Mouse (Mus musculus) C2C12 (cell line): ENCODE measurements around the gene Rad51b.

Source experiments
- CEBPB ChIP-seq: IDR thresholded peaks from one replicate; pipeline ENCODE4 v1.6.1; 2011; ENCODE audit warnings: low read depth, mild to moderate bottlenecking, control low read depth, moderate library complexity
- CTCF ChIP-seq: IDR thresholded peaks from one replicate; pipeline ENCODE4 v1.5.1; 2011; ENCODE audit not compliant: control insufficient read depth, insufficient read depth, insufficient read length
- MAX ChIP-seq: IDR thresholded peaks from one replicate; pipeline ENCODE4 v1.6.1; 2011; ENCODE audit warnings: mild to moderate bottlenecking, control low read depth
- MYOD1 ChIP-seq: IDR thresholded peaks from one replicate; pipeline ENCODE4 v1.6.1; 2011; ENCODE audit warnings: low read depth; ENCODE audit not compliant: control insufficient read depth, insufficient read length
- MYOG ChIP-seq: IDR thresholded peaks from one replicate; pipeline ENCODE4 v1.6.1; 2011; ENCODE audit not compliant: control insufficient read depth, insufficient read length; ENCODE audit errors: extremely low read depth
- USF1 ChIP-seq: IDR thresholded peaks from one replicate; pipeline ENCODE4 v1.6.1; 2011; ENCODE audit warnings: low read depth, mild to moderate bottlenecking, control low read depth, moderate library complexity

DNA sequence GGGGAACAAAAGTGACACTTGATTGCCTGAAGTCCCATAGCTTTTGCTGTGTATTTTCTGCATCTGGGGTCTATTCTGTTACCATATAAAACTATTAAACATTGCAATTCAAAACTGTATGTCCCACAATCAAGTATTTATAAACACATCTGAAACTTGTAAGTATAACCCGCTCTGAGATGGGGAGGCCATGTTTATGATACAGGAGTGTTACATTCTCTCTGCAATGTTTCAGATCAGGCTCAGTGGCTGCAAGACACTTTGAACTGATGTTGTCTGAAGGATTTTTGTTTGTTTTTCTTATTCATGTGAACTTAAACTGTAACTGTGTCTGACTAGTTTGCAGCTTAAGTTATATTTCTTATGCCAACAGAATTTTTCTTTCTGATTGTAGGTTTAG lies 80.3 kb downstream of the Rad51b start:
- TF ChIP-seq CTCF: no peak
- no peak for TF ChIP-seq CEBPB
- TF ChIP-seq MYOG: no peak
- no peak for TF ChIP-seq USF1
- no peak for TF ChIP-seq MAX
- no peak for TF ChIP-seq MYOD1
